In genomic region chr11:88046323-88046937, GRCm38 (mm10) we compare ENCODE assay signal across 8 mouse cellular contexts. TPM values are rescaled to one million over a fixed set of nuclear protein-coding genes. Genes with fewer than 3 reads are reported as not detected.
DNase-seq lines count a peak whose midpoint lies in the region; ATAC-seq and TF ChIP-seq lines count a peak whose summit lies in the region.

No protein-coding gene starts in this region.

- no peaks in the 10 kb centered on the region for H3K27me3 ChIP-seq in heart, postnatal 0 days (ENCODE audit: control insufficient read depth, insufficient read depth, low read length)

- no peaks in the 10 kb centered on the region for H3K9me3 ChIP-seq in heart, postnatal 0 days (replicated peaks; ENCODE audit: control insufficient read depth, low read length)

- intact Hi-C loops in left cerebral cortex, adult 2 months (cut with DNase I) = no loop called here

- no peak for ATAC-seq in heart, postnatal 0 days (ENCODE audit: insufficient read depth, low read depth)

- peak overlapping the region; percentile 100 for H3K4me3 ChIP-seq in left cerebral cortex, adult 2 months
- H3K4me3 ChIP-seq in heart, postnatal 0 days (ENCODE audit: low read depth, low read length) = peak overlapping the region; percentile 72

- 57% methylated on average over 17 of the region's 17 CpGs for WGBS in heart, postnatal 0 days

- no peak for TF ChIP-seq EP300 in heart, postnatal 0 days (IDR thresholded peaks at IDR 0.05; ENCODE audit: low read depth)

- peaks cover 14% of the 10 kb centered on the region for H3K36me3 ChIP-seq in heart, postnatal 0 days (replicated peaks; ENCODE audit: control insufficient read depth, insufficient read depth, low read length)

- H3K27ac ChIP-seq in left cerebral cortex, adult 2 months = peak overlapping the region; percentile 98
- H3K27ac ChIP-seq in heart, postnatal 0 days (ENCODE audit: low read depth) = peak overlapping the region; percentile 96; the same call in 1 of the 2 replicates

- peak overlapping the region; percentile 65 for H3K4me2 ChIP-seq in heart, postnatal 0 days (ENCODE audit: low read depth, low read length)

- H3K4me1 ChIP-seq in heart, postnatal 0 days (ENCODE audit: control insufficient read depth, insufficient read depth) = peaks cover 22% of the 10 kb centered on the region

- peak overlapping the region; percentile 15; the same call in 1 of the 2 replicates for H3K9ac ChIP-seq in heart, postnatal 0 days (replicated peaks; ENCODE audit: low read depth, low read length)

- TF ChIP-seq CTCF in left cerebral cortex, adult 2 months (IDR thresholded peaks at IDR 0.05) = no peak
- TF ChIP-seq CTCF in heart, postnatal 0 days (IDR thresholded peaks at IDR 0.05; ENCODE audit: low read depth) = no peak

- DNase-seq in left cerebral cortex, adult 2 months (ENCODE audit: extremely low spot score in 1 of 2, low spot score in 2 of 2) = no peak
- no peak for DNase-seq in left cerebral cortex, adult 8-10 months (ENCODE audit: low spot score in 2 of 2)
- peak; percentile 44 for DNase-seq in c-Kit-positive CD71-positive TER-119-negative erythroid progenitor cells, embryonic 14.5 days (ENCODE audit: low read depth)
- DNase-seq in heart, postnatal 0 days (ENCODE audit: low spot score) = no peak
- peak; percentile 28 to 29 for DNase-seq in lung, postnatal 4 days
- peak; percentile 29 for DNase-seq in thymus, postnatal 25 days
- no peak for DNase-seq in T-cell, adult 2 months (ENCODE audit: low spot score)
- DNase-seq in urinary bladder, postnatal 10 days (ENCODE audit: low spot score) = no peak

RNA-seq across cellular contexts. Expression of gene Srsf1, which starts 0.7 kb away (rescaled TPM):
- 100 to 1,000 TPM; 184 to 190 TPM for total RNA-seq in left cerebral cortex, adult 2 months (2021)
- total RNA-seq in left cerebral cortex, adult 8-10 months (2022) = 100 to 1,000 TPM; 189 to 208 (median 191) TPM
- 195 and 223 TPM in 2 replicates for total RNA-seq in heart, postnatal 0 days (2014; rRNA removed; ENCODE audit: low replicate concordance)
- polyA plus RNA-seq in heart, postnatal 0 days (2015; fragmentation: Nextera tagmentation; extraction: Ambion mirVana) = 82.2 and 83.5 TPM in 2 replicates

RNA-seq across cellular contexts. Expression of gene Vezf1, which starts 21.6 kb away (rescaled TPM):
- 10 to 100 TPM; 27.8 to 28.3 TPM for total RNA-seq in left cerebral cortex, adult 2 months (2021)
- total RNA-seq in left cerebral cortex, adult 8-10 months (2022) = 10 to 100 TPM; 27.9 to 30.8 (median 29.3) TPM
- total RNA-seq in heart, postnatal 0 days (2014; rRNA removed; ENCODE audit: low replicate concordance) = 31.9 and 35.5 TPM in 2 replicates
- 17.6 and 18.2 TPM in 2 replicates for polyA plus RNA-seq in heart, postnatal 0 days (2015; fragmentation: Nextera tagmentation; extraction: Ambion mirVana)

RNA-seq across cellular contexts. Expression of gene Cuedc1, which starts 51.4 kb away (rescaled TPM):
- total RNA-seq in left cerebral cortex, adult 2 months (2021) = 10 to 100 TPM; 31.4 to 31.7 TPM
- total RNA-seq in left cerebral cortex, adult 8-10 months (2022) = 10 to 100 TPM; 28.0 to 31.8 (median 30.9) TPM
- 15.1 and 19.2 TPM in 2 replicates for total RNA-seq in heart, postnatal 0 days (2014; rRNA removed; ENCODE audit: low replicate concordance)
- 17.0 and 17.5 TPM in 2 replicates for polyA plus RNA-seq in heart, postnatal 0 days (2015; fragmentation: Nextera tagmentation; extraction: Ambion mirVana)

RNA-seq across cellular contexts. Expression of gene Dynll2, which starts 59.1 kb away (rescaled TPM):
- total RNA-seq in left cerebral cortex, adult 2 months (2021) = 100 to 1,000 TPM; 578 to 608 TPM
- total RNA-seq in left cerebral cortex, adult 8-10 months (2022) = 100 to 1,000 TPM; 623 to 646 (median 629) TPM
- total RNA-seq in heart, postnatal 0 days (2014; rRNA removed; ENCODE audit: low replicate concordance) = 18.6 and 20.7 TPM in 2 replicates
- 32.9 and 33.0 TPM in 2 replicates for polyA plus RNA-seq in heart, postnatal 0 days (2015; fragmentation: Nextera tagmentation; extraction: Ambion mirVana)

Comparison
In these comparisons a context has a peak if more than half of its experiments do, and no peak if none do; other contexts are left out.
1. DNase-seq: peak in c-Kit-positive CD71-positive TER-119-negative erythroid progenitor cells, embryonic 14.5 days (single experiment), lung, postnatal 4 days (2 of 2) and thymus, postnatal 25 days (single experiment); none in left cerebral cortex, adult 2 months (0 of 2), left cerebral cortex, adult 8-10 months (0 of 2), heart, postnatal 0 days (single experiment), T-cell, adult 2 months (single experiment) and urinary bladder, postnatal 10 days (single experiment).